Mouse (Mus musculus): ENCODE results near the gene Gm49630. TPM values are rescaled to one million over a fixed set of nuclear protein-coding genes. Genes with fewer than 3 reads are reported as not detected.
"Not testable (repeated sequence)": the region's sequence is repeated elsewhere in the genome, so short reads cannot be mapped to it uniquely, and the experiment has no call there.

Gm49630 gene
- not detected in 2 replicates for polyA plus RNA-seq (2011; ENCODE audit: insufficient read depth, insufficient read length, low read depth, missing spikeins)

- not testable (repeated sequence) for H3K36me3 ChIP-seq (ENCODE audit: control insufficient read depth, insufficient read depth, low read length, poor library complexity, severe bottlenecking); H3K9ac ChIP-seq (ENCODE audit: low read depth, poor library complexity, severe bottlenecking); H3K27ac ChIP-seq (ENCODE audit: insufficient read depth, low read length); H3K9me3 ChIP-seq (replicated peaks; ENCODE audit: control insufficient read depth, insufficient read depth, low read length, poor library complexity, severe bottlenecking); H3K4me3 ChIP-seq (ENCODE audit: low read depth, low read length); H3K4me1 ChIP-seq (ENCODE audit: control insufficient read depth, insufficient read depth, low read length); H3K27me3 ChIP-seq (ENCODE audit: control insufficient read depth, insufficient read depth, low read length, poor library complexity, severe bottlenecking)
Measured at GRCm38 (mm10) chr17:7371879-7372278, at the start of gene Gm49630. Gene Gm49630 (minus strand): TSS chr17:7371979.

DNA sequence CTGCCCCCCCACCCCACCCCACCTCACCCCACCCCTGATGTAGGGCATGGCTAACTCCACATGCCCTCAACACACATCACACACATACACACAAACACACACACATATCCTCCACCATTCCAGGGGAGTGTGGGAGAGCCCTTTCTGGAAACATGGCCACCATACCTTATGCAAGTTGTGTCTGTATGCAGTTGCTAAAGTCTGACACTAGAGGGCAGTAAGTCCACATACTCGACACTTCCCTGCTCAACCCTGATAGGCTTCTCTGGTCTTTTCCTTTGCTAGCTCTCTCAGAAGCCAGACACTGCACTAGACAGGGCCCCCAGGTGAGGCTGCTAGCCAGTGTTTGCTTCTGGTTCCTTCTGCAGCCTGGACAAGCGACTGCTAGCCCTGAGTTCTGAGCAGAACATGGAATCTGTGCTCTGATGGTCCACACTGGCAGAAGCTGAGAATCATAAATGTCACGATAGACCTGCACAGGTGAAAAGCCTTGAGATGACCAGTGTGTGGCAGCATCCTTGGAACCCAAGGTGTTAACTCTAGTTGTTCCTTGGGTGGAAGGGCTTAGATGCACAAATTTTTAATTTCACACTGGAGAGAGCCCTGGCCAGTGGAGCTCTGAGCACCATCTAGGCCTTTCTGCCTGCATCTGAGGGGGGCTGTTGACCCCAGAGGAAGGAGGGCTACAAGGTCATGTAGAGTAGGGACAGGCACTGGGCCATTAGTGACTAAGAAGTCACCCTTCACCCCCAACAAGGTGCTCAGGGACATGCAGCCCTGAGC, 48.6 kb upstream of the Gm49630 start:
- H3K27me3 ChIP-seq (ENCODE audit: control insufficient read depth, insufficient read depth, low read length, poor library complexity, severe bottlenecking); H3K36me3 ChIP-seq (ENCODE audit: control insufficient read depth, insufficient read depth, low read length, poor library complexity, severe bottlenecking); H3K4me3 ChIP-seq (ENCODE audit: low read depth, low read length); H3K27ac ChIP-seq (ENCODE audit: insufficient read depth, low read length); H3K4me1 ChIP-seq (ENCODE audit: control insufficient read depth, insufficient read depth, low read length); H3K9ac ChIP-seq (ENCODE audit: low read depth, poor library complexity, severe bottlenecking); H3K9me3 ChIP-seq (replicated peaks; ENCODE audit: control insufficient read depth, insufficient read depth, low read length, poor library complexity, severe bottlenecking): not testable (repeated sequence)

DNA sequence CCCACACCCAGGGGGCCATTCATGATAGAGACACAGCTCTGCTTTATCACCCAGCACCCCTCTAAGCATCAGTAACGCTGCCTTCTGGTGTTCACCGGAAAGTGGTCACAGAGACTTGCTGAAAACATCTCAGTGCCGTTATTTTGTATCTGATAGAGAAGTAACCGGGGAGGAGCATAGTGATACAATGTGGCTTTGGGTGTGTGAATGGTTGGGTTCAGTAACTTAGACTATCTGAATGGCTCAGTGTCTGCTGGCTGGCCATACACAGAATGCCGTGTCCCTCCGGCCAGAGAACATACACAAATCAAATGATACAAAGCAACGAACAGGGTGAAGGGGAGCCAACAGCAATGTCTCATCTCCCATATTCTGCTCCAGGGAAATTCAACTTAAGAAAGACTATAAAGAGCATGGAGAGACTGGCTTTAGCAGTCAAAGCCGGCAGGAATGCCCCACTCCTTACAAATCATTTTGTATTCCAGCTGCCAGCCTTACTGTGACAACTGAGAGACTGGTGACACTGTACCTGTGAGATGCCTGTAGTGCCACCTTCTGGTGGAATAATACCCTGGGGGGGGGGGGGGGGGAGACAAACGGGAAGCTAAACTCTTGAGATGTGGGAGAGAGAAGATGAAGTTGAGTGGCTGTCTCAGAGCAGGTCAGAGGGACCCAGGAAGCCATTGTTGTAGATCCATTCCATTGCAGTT, 43.0 kb upstream of the Gm49630 start:
- H3K4me3 ChIP-seq (ENCODE audit: low read depth, low read length); H3K36me3 ChIP-seq (ENCODE audit: control insufficient read depth, insufficient read depth, low read length, poor library complexity, severe bottlenecking); H3K9ac ChIP-seq (ENCODE audit: low read depth, poor library complexity, severe bottlenecking); H3K9me3 ChIP-seq (replicated peaks; ENCODE audit: control insufficient read depth, insufficient read depth, low read length, poor library complexity, severe bottlenecking); H3K4me1 ChIP-seq (ENCODE audit: control insufficient read depth, insufficient read depth, low read length); H3K27me3 ChIP-seq (ENCODE audit: control insufficient read depth, insufficient read depth, low read length, poor library complexity, severe bottlenecking); H3K27ac ChIP-seq (ENCODE audit: insufficient read depth, low read length): not testable (repeated sequence)

DNA sequence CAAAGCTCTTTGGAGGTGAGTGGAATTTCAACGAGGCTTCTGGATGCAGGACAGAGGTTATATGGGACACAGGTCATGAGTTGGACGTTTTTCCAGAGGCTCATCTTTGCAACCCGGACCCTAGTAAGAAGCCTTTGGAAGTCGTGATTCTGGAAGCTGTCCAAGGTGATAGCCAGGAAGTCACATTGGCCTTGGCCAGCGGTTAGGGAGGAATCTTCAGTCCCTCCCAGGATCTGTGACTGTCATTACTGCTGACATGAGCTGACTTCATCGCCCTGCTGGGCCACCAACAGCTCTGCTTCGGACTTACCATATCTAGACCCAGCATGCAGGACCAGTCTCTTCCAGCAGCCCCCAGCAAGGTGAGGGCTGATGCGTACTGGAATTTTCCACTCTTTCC, 41.6 kb upstream of the Gm49630 start:
- not testable (repeated sequence) for H3K36me3 ChIP-seq (ENCODE audit: control insufficient read depth, insufficient read depth, low read length, poor library complexity, severe bottlenecking); H3K9me3 ChIP-seq (replicated peaks; ENCODE audit: control insufficient read depth, insufficient read depth, low read length, poor library complexity, severe bottlenecking); H3K27me3 ChIP-seq (ENCODE audit: control insufficient read depth, insufficient read depth, low read length, poor library complexity, severe bottlenecking); H3K27ac ChIP-seq (ENCODE audit: insufficient read depth, low read length); H3K4me3 ChIP-seq (ENCODE audit: low read depth, low read length); H3K9ac ChIP-seq (ENCODE audit: low read depth, poor library complexity, severe bottlenecking); H3K4me1 ChIP-seq (ENCODE audit: control insufficient read depth, insufficient read depth, low read length)

DNA sequence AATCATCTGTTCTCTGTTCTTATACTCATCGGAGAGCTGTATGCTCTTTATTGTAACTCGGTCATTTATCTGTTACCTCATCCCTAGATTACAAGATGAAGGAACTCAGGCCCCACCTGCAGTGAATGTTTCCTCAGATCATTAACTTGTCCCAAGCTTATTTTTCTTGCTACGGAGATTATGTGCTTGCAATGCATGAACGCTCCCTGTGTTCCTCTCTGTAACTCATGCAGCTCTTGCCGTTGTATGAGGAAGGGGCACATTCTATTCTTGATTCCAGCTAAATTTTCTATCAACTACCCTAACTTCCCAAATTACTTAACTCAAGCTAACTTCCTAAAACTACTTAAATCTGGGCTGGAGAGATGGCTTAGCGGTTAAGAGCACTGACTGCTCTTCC, 28.0 kb upstream of the Gm49630 start:
- not testable (repeated sequence) for H3K9ac ChIP-seq (ENCODE audit: low read depth, poor library complexity, severe bottlenecking); H3K27me3 ChIP-seq (ENCODE audit: control insufficient read depth, insufficient read depth, low read length, poor library complexity, severe bottlenecking); H3K36me3 ChIP-seq (ENCODE audit: control insufficient read depth, insufficient read depth, low read length, poor library complexity, severe bottlenecking); H3K4me1 ChIP-seq (ENCODE audit: control insufficient read depth, insufficient read depth, low read length); H3K27ac ChIP-seq (ENCODE audit: insufficient read depth, low read length); H3K4me3 ChIP-seq (ENCODE audit: low read depth, low read length); H3K9me3 ChIP-seq (replicated peaks; ENCODE audit: control insufficient read depth, insufficient read depth, low read length, poor library complexity, severe bottlenecking)

- H3K36me3 ChIP-seq (ENCODE audit: control insufficient read depth, insufficient read depth, low read length, poor library complexity, severe bottlenecking); H3K4me3 ChIP-seq (ENCODE audit: low read depth, low read length); H3K9me3 ChIP-seq (replicated peaks; ENCODE audit: control insufficient read depth, insufficient read depth, low read length, poor library complexity, severe bottlenecking); H3K27ac ChIP-seq (ENCODE audit: insufficient read depth, low read length); H3K27me3 ChIP-seq (ENCODE audit: control insufficient read depth, insufficient read depth, low read length, poor library complexity, severe bottlenecking); H3K4me1 ChIP-seq (ENCODE audit: control insufficient read depth, insufficient read depth, low read length); H3K9ac ChIP-seq (ENCODE audit: low read depth, poor library complexity, severe bottlenecking): not testable (repeated sequence)
Measured at GRCm38 (mm10) chr17:7398198-7398847, 26.5 kb upstream of the Gm49630 start.

DNA sequence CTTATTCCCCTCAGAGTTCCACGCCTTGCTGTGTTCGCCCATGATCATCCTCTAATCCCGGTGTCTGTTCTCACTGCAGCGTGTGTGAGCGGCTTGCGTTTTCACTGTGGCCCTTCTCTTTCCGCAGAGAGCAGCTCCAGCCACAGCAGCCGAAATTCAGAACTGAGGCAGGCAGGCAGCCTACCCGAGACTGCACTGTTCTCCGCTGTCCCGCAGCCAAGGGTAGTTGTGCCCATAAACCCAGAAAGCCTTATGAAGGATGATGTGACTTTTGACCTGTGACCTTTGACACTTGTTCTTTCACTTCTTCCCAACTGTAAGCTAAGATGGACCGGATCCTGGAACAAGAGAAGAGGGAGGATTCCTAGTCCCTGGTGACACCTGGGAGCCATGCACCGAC, 25.3 kb upstream of the Gm49630 start:
- not testable (repeated sequence) for H3K4me3 ChIP-seq (ENCODE audit: low read depth, low read length); H3K9me3 ChIP-seq (replicated peaks; ENCODE audit: control insufficient read depth, insufficient read depth, low read length, poor library complexity, severe bottlenecking); H3K27ac ChIP-seq (ENCODE audit: insufficient read depth, low read length); H3K9ac ChIP-seq (ENCODE audit: low read depth, poor library complexity, severe bottlenecking); H3K36me3 ChIP-seq (ENCODE audit: control insufficient read depth, insufficient read depth, low read length, poor library complexity, severe bottlenecking); H3K4me1 ChIP-seq (ENCODE audit: control insufficient read depth, insufficient read depth, low read length); H3K27me3 ChIP-seq (ENCODE audit: control insufficient read depth, insufficient read depth, low read length, poor library complexity, severe bottlenecking)

- H3K4me3 ChIP-seq (ENCODE audit: low read depth, low read length); H3K36me3 ChIP-seq (ENCODE audit: control insufficient read depth, insufficient read depth, low read length, poor library complexity, severe bottlenecking): not testable (repeated sequence)
Measured at GRCm38 (mm10) chr17:7396288-7396687, 24.5 kb upstream of the Gm49630 start.

GRCm38 (mm10) chr17:7395671-7396070, 23.9 kb upstream of the Gm49630 start:
- H3K9me3 ChIP-seq (replicated peaks; ENCODE audit: control insufficient read depth, insufficient read depth, low read length, poor library complexity, severe bottlenecking); H3K4me1 ChIP-seq (ENCODE audit: control insufficient read depth, insufficient read depth, low read length); H3K27me3 ChIP-seq (ENCODE audit: control insufficient read depth, insufficient read depth, low read length, poor library complexity, severe bottlenecking); H3K9ac ChIP-seq (ENCODE audit: low read depth, poor library complexity, severe bottlenecking); H3K4me3 ChIP-seq (ENCODE audit: low read depth, low read length); H3K36me3 ChIP-seq (ENCODE audit: control insufficient read depth, insufficient read depth, low read length, poor library complexity, severe bottlenecking); H3K27ac ChIP-seq (ENCODE audit: insufficient read depth, low read length): not testable (repeated sequence)

More at GRCm38 (mm10) chr17:7396288-7396687, 24.5 kb upstream of the Gm49630 start:
- H3K27ac ChIP-seq (ENCODE audit: insufficient read depth, low read length); H3K27me3 ChIP-seq (ENCODE audit: control insufficient read depth, insufficient read depth, low read length, poor library complexity, severe bottlenecking); H3K4me1 ChIP-seq (ENCODE audit: control insufficient read depth, insufficient read depth, low read length); H3K9ac ChIP-seq (ENCODE audit: low read depth, poor library complexity, severe bottlenecking); H3K9me3 ChIP-seq (replicated peaks; ENCODE audit: control insufficient read depth, insufficient read depth, low read length, poor library complexity, severe bottlenecking): not testable (repeated sequence)
